Mouse (Mus musculus) liver, embryonic 14.5 days (tissue): ENCODE results near the gene Ptger2.

Experiments used
- CTCF ChIP-seq: IDR thresholded peaks from 2 replicates; pipeline ENCODE4 v1.5.1; 2016; ENCODE audit warnings: antibody characterized with exemption, low read depth, control low read depth
- EP300 ChIP-seq: IDR thresholded peaks from 2 replicates; pipeline ENCODE4 v1.6.1; 2016; ENCODE audit warnings: antibody characterized with exemption, low read depth

GRCm38 (mm10) chr14:45005698-45006283, 17.8 kb downstream of the Ptger2 start:
- no peak for TF ChIP-seq CTCF
- TF ChIP-seq EP300, result no peak
